Mouse (Mus musculus) layer of hippocampus, postnatal 25 days (tissue): ENCODE measurements around the gene Cds1. TPM values are rescaled to one million over a fixed set of nuclear protein-coding genes. Genes with fewer than 3 reads are reported as not detected.

Source experiments
- DNase-seq, 2 experiments: peaks; one replicate each; pipeline ENCODE4 v3.0.0; 2022; ENCODE audit warnings: mixed read lengths in 2 of 2, low spot score in 1 of 2; ENCODE audit errors: extremely low spot score in 1 of 2
- total RNA-seq, 2 experiments: library from RNA; stranded (reverse); gene quantifications; 2 replicates each; pipeline ENCODE4 v1.2.3; 2021

The Cds1 gene
- 10 to 100 TPM; 63.2 to 67.9 TPM for total RNA-seq

DNA sequence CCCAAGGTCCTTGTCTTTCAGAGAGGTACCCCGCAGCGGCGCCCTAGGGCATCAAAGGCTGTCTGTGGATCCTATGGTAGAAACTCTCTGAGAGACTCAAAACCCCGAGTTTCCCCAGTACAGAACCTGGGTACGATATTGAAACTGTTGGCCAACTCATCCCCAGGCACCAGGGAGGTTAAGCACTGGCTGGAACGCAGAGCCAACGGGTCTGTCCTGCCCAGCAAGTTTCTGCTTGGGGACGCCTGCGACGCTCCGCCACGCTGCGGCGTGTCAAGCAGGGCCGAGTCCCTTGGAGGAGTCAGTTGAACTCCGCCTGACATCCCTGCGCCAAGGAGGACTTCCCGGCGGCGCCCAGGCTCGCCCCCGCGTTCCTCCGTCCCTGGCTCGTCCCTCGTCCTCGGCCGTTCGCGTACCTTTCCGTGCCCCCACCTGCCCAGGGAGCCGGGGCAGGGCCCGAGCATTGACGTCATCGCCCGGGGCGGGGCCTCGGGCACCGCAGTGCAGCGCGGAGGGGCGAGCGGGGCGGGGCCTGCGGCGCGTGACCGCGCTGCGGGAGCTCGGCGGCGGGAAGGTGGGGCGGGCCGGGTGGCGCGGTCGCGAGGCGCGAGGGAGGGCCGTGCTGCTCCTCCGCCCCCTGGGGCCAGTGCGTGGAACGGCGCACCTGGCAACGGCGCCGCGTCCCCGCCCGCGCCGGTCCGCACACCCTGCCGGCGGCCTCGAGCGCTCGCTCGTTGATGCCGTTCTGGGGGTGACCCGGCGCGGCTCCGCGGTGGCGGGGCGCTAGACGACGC is at the start of gene Cds1:
TSS of gene Cds1 (plus strand) at position 577 of the 794 bp plus-strand sequence.
- DNase-seq = peak; percentile 72 to 82

DNA sequence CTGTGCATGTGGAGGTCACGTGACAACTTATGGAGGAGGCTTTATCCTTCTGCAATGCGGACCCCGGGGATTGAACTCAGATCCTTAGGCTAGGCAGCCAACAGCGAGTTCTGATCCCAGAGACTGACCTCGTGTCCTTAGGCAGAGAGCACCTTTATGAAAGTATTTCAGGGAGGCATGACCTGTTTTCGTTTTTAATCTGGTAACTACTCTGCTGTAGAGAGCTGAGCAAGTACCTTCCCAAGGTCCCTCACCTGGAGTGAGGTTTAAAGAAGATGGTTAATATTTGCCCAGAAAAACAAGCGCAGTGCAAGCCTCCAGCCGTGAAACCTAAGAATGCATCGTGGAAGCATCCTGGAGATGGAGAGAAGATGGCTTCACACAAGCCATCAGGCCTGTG is 40.7 kb upstream of the Cds1 start:
- no peak for DNase-seq

- DNase-seq = no peak
These were observed 40.2 kb upstream of the Cds1 start for GRCm38 (mm10) chr5:101724756-101725155.

DNA sequence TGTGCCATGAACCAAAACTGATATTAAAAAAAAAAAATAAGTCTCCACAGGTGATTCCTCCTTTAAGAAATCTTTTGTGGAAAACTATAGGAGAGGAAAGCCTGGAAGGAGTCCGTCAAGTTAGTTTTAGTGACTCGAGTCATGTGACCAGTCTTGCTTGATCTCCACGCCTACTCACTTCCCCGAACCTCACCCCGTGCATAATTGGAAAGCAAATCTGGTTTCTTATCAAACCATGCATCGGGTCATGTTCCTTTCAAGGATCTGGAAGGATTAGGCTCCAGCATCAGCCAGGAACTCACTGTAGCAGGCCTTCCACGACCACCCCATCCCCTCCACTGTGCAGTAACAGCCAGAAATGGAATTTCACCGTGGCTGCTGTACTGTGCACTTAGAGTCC is 39.2 kb upstream of the Cds1 start:
- DNase-seq = no peak

- no peak for DNase-seq
These were observed 38.6 kb upstream of the Cds1 start for GRCm38 (mm10) chr5:101726371-101726770.

DNA sequence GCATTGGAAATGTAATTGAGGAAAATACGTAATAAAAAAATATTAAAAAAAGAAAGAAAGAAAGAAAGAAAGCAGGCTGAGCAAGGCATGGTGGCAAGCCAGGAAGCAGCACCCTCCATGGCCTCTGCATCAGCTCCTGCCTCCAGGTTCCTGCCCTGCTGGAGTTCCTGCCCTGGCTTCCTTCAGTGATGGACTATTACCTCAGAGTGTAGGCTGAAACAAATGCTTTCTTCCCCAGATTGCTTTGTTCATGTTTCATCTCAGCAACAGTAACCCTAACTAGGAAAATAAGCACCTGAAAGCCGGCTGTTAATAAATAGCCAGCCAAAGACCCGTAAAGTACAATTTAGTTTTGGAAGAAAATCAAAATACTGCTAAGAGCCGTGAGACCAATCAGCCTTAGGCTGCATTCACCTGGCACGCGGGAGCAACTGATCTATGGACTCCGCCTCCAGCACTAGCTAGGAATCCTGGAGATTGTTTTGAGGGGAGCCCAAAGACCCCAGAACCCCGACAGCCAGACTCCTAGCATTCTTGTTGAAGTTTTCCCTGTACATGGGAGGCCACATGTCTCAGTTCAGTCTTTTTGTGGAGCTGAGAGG is 36.5 kb upstream of the Cds1 start:
- no peak for DNase-seq

GRCm38 (mm10) chr5:101737341-101737740 is 27.6 kb upstream of the Cds1 start:
- no peak for DNase-seq

DNA sequence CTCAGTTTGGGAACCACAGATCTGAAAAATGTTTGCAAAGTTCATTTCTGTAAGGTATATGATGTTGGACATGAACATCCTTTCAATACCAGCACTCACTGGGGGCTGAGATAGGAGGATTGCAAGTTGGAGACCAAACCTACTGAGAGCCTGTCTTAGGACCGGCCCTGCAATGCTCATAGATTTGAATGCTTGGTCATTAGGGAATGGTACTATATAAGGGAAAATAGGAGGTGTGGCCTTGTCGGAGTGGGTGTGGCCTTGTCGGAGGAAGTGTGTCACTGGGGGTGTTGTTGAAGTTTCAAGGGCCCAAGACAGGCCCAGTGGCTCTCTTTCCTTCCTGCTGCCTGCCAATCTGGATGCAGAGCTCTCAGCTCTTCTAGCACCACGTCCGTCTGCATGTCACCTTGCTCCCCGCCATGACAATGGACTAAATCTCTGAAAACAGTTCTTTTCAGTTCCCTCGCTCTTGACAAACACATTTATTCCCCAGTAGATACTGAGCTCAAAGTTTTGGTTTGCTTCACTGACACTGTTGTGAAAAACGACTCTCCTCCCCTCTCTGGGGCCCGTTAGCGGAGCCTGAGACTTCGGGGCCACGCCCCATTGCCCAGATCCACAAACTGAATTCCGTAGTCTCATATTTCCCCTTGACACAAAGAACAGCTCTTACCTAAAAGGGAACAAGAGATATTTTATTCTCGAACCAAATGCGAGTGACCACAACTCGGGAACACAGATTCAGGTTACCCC is 24.3 kb upstream of the Cds1 start:
- DNase-seq = no peak

DNA sequence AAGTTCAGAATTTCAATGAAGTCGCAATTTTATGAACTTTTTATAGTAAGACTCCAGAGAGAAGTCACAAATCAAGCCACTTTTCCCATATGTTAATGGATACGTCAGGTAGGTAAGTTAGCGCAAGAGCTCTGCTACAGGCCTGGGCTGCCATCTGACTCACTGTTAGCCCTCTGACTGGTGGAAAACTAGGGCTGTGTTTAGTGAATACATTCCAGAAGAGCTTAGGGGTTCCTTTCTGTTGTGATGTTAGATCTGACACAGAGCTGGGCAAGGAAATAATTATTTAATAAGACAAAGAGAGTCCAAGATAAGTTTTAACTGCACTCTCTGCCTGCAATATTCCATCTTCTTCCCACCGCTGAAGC is 23.7 kb upstream of the Cds1 start:
- no peak for DNase-seq

- DNase-seq = no peak
These were observed 22.9 kb upstream of the Cds1 start for GRCm38 (mm10) chr5:101742014-101742413.

- DNase-seq = no peak
These were observed 22.5 kb upstream of the Cds1 start for GRCm38 (mm10) chr5:101742425-101742824.

DNA sequence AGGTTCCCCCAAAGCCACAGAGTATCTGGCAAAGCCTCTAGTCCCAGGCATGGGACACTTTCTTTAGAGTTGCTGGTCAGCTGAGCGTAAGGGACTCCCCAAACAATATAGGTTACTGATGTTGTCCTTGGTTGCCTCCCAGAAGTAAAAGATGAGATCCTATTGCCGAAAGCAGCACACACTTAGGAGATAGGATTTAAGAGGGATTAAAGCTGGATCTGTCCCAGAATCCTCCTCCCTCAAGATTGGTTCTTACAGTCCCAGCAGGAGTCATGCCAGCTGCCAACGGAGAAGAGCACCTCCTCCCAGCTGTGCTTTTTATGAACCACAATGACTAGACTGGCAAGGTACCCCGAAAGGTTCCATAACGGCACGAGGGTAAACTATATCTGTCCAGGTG is 20.0 kb upstream of the Cds1 start:
- no peak for DNase-seq

DNA sequence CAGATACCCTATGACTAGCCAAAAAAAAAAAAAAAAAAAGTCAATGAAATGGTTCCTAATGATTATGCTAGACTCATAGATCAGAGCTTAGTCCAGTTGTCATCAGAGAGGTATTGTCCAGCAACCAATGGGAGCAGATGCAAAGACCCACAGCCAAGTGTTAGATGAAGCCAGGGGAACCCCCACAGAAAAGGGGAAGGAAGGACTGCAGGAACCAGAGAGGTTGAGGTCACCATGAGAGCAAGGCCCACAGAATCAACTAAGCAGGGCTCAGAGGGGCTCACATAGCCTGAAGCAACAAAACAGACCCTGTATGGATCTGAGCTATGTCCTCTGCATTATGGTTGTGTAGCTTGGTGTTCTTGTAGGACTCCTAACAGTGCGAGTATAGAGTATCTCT is 11.2 kb upstream of the Cds1 start:
- DNase-seq = no peak

DNA sequence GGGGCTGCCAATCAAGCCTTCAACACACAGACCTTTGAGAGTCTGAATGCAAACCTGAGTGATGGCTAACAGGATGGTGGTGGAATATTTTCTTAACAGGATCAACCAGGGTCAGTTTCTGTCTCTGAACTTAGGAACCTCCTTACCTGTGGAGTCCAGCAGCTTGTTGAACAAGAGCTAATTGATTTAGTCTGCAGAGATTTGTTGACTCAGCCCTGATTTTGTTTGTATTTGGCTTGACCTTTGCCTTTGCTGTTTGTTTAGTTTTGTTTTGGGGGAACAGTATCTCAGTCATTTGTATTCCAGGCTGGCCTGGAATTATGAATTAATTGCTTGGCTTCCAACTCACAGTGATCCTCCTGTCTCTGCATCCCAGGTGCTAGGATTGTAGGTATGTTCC is 7.3 kb upstream of the Cds1 start:
- DNase-seq = no peak

DNA sequence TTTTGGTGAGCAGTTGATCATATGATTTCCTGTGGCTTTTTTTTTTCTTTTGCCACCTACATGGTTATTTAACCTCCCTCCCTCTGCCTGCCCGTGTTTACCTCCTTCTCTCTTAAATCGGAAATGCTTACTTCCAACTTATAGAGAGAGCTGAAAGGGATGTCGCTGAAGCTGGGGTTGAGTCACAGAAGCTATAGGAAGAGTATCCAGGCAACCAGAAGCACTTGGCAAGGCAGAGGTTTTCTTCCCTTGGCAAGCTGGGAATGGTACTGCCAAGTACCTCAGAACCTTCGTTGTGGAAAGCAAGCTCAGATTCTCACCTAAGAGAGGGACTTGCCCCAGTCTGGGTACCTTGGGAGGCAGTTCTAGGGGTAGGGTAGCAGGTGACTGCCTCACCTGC is 3.2 kb upstream of the Cds1 start:
- peak in 1 of 2 experiments; percentile 4 for DNase-seq

DNA sequence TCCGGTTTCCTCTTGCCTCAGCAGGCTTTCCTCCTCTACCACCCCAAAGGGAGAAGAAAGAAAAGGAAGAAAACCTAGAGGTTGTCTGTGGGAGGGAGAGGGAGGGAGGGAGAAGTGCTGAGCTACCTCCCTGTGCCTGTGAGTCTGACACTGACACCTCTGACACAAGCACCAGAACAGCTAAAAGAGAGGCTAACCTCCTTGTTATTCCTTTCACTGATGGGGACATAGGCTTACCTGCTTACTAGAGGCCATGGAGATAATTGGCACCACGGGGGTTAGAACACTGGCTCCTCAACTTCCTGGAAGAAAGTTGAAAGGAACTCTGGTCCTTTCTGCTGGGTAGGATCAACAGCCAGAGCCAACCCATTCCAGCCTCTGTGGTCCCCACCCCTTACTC is 1.4 kb upstream of the Cds1 start:
- peak in 1 of 2 experiments; percentile 2 for DNase-seq

DNA sequence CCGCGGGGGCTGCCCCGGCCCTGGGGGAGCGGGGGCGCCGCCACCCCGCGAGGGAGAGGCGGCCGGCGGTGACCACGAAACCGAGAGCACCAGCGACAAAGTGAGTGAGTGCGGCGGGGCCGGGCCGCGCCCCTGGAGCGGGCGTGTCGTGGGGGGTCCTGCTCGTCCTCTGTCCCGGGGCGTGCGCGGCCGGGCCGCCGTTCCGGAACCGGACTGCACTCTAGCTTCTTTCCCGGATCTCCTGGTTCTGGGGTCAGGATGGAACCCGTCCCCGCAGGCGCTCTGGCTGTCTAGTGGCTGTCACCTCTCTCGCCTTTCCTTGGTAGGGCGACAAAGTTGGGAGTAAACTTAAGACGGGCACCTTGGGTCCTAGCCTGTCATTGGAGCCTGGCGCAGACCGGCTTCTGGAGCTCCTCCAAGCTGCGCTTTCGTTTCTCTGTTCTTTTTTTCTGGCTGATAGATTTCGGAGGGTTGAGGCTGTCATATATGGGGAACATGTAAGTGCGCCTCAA is 516 bp downstream of the Cds1 start:
- no peak for DNase-seq

DNA sequence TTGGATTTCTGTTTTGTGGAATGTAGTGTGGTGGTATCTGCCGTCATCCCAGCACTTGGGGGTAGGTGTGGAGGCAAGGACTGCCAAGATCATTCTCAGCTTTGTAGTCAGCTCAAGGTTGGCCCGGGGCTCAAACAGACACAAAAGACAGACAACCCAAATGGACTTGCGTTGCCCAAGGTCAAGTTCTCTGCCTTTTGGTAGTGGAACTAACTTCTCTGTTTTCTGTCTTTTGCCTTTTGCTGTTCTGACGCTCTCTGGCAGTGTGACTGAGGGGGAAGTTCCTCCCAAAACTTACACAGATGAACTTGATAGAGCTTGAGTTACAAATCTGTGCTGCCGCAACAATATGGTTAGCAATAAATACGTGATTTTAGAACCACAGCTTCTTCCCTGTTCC is 1.3 kb downstream of the Cds1 start:
- DNase-seq = no peak

- no peak for DNase-seq
These were observed 2.2 kb downstream of the Cds1 start for GRCm38 (mm10) chr5:101767086-101767485.

DNA sequence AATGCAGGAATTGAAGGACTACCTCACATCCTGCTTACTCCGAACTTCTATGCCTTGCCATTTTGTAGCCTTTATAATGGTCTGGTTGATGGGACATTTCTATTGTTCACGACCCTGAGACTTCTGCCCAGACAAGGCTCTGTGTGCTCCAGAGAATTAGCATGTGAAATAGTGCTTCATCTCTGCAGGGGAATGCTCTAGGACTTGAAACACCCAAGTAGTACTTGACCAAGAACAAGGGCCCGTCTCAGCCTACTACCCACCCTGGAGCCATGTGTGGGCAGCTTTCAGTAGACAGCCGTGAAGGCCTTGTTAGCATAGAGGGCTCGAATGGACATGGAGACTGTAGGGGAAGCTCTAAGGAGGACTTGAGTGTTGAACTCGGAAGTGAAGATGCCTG is 2.6 kb downstream of the Cds1 start:
- no peak for DNase-seq

- DNase-seq = no peak
These were observed 3.6 kb downstream of the Cds1 start for GRCm38 (mm10) chr5:101768558-101768957.
